Mouse (Mus musculus) liver, postnatal 0 days (tissue): Measurements from ENCODE around the gene Kcnj11. TPM values are rescaled to one million over a fixed set of nuclear protein-coding genes. Genes with fewer than 3 reads are reported as not detected.

Source experiments
- ATAC-seq: fragments of 200-750 bp; cut with Nextera tagmentation; 2 replicates; pipeline ENCODE4 v1.8.0; 2017; ENCODE audit warnings: mild to moderate bottlenecking, moderate library complexity
- DNase-seq: peaks from one replicate; pipeline ENCODE4 v3.0.0-alpha.2; 2016
- H3K27ac ChIP-seq: fragments of 300-500 bp; sonication (generic); 2 replicates; pipeline ENCODE4 v1.5.1; 2014; ENCODE audit warnings: antibody characterized with exemption, moderate library complexity, mild to moderate bottlenecking, low read depth
- H3K27me3 ChIP-seq: fragments of 300-500 bp; sonication (generic); 2 replicates; pipeline ENCODE4 v1.6.1; 2014; ENCODE audit warnings: low read length, control low read depth, mixed read lengths; ENCODE audit not compliant: insufficient read depth
- H3K36me3 ChIP-seq: fragments of 300-500 bp; sonication (generic); replicated peaks from 2 replicates; pipeline ENCODE4 v1.6.1; 2014; ENCODE audit warnings: mild to moderate bottlenecking, control low read depth, low read length, moderate library complexity, mixed read lengths; ENCODE audit not compliant: insufficient read depth
- H3K4me1 ChIP-seq: fragments of 300-500 bp; sonication (generic); 2 replicates; pipeline ENCODE4 v1.6.1; 2014; ENCODE audit warnings: antibody characterized with exemption, mild to moderate bottlenecking, control low read depth; ENCODE audit not compliant: insufficient read depth
- H3K4me2 ChIP-seq: fragments of 300-500 bp; sonication (generic); 2 replicates; pipeline ENCODE4 v1.6.1; 2014; ENCODE audit warnings: low read depth, mild to moderate bottlenecking, low read length, moderate library complexity, mixed read lengths
- H3K4me3 ChIP-seq: fragments of 300-500 bp; sonication (generic); 2 replicates; pipeline ENCODE4 v1.5.1; 2014; ENCODE audit warnings: low read depth, low read length
- H3K9ac ChIP-seq: fragments of 300-500 bp; sonication (generic); replicated peaks from 2 replicates; pipeline ENCODE4 v1.6.1; 2014; ENCODE audit warnings: mild to moderate bottlenecking, moderate library complexity
- H3K9me3 ChIP-seq: fragments of 300-500 bp; sonication (generic); 2 replicates; pipeline ENCODE4 v1.6.1; 2016; ENCODE audit warnings: mild to moderate bottlenecking, control low read depth, low read length, mixed read lengths
- CTCF ChIP-seq: sonication (generic); IDR thresholded peaks from 2 replicates; pipeline ENCODE4 v1.5.1; 2016; ENCODE audit warnings: antibody characterized with exemption, low read depth
- EP300 ChIP-seq: IDR thresholded peaks from 2 replicates; pipeline ENCODE4 v1.6.1; 2016; ENCODE audit warnings: antibody characterized with exemption, low read depth, mild to moderate bottlenecking
- WGBS: fragments of 180-500 bp; shearing (Covaris S2); extraction: QIAGEN DNeasy Blood & Tissue Kit; methylation state at CpG from one replicate; pipeline ENCODE4 v1.1.7; 2014; ENCODE audit not compliant: insufficient replicate concordance; 5-methylcytosine and 5-hydroxymethylcytosine counted together
- polyA plus RNA-seq: library from polyadenylated mRNA; unstranded; fragments of >200 nt; fragmentation: Nextera tagmentation; extraction: Ambion mirVana; gene quantifications from 2 replicates; pipeline ENCODE4 v1.2.1, GENCODE M21; 2015

Kcnj11 gene
- polyA plus RNA-seq, 1 experiment from 2014 or later, result not detected

DNA sequence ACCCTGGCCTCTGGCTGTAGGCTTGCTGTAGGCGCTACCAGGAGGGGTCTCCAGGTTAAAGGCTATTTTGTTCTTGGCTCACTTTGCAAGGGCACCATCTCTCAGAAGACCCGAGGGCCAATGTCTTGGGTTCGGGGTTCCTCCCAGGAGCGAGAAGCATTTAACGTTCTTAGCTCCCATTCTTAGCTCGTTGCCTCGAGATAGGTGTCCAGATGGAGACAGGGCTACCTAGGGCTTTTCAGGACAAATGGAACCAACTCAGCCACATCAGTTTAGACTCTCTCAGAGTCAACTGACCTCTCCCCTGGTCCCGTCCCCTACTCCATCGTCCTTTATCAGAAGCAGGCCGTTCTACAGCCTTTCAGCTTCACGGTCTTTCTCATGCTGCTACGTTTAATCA is 31.7 kb upstream of the Kcnj11 start:
- Histone ChIP-seq H3K9me3 (no peaks in the 10 kb centered on the region), H3K9ac (no peak overlapping the region), H3K27ac (no peak overlapping the region), H3K27me3 (no peaks in the 10 kb centered on the region), H3K4me1 (no peaks in the 10 kb centered on the region), H3K36me3 (no peaks in the 10 kb centered on the region), H3K4me2 (no peak overlapping the region), H3K4me3 (no peak overlapping the region)
- ATAC-seq, result no peak
- 83% methylated on average over 12 of the region's 12 CpGs for WGBS
- DNase-seq, result no peak
- TF ChIP-seq CTCF (no peak), EP300 (no peak)

DNA sequence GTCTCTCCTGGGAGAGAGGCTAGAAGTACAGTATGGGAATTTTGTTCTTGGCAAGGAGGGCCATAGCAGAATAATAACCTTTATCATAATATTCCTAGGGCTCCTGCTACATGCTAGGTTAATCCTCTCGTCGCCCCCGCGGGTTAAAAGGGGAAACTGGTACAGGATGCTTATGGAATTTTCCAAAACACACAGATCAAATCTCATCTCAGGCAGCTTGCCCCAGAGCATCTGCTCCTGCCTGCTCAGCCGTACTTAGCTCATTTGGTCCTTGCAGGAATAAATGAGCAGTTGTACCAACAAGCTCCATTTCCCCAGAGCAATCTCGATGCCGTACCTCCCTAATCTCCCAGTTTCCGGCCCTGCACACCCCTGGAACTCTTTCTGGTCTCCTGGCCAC is 31.2 kb upstream of the Kcnj11 start:
- H3K36me3 ChIP-seq, result no peaks in the 10 kb centered on the region

DNA sequence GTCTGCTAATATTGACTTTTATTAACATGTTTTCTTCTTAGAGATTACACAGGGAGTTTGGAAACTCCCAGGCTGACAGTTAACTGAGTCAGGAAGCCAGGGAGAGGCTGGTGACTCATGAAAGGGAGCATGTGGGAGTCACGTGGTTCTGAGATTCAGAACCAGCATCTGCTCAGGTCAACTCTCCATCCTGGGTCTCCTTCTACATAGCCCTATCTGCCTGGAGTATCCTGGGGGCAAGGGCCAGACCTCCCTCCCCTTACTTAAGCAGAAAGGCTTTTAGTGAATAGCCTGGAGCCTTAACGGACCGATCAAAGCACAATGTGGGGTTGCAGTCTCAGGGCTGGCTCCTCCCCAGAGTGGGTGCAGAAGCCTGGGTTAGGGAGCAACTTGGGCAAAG is 30.7 kb upstream of the Kcnj11 start:
- H3K36me3 ChIP-seq, result no peaks in the 10 kb centered on the region
- H3K27ac ChIP-seq, result no peak overlapping the region

More for the DNA sequence above, 31.2 kb upstream of the Kcnj11 start:
- H3K9me3 ChIP-seq, result no peaks in the 10 kb centered on the region
- TF ChIP-seq CTCF (no peak), EP300 (no peak)
- no peak overlapping the region for H3K4me2 ChIP-seq
- no peaks in the 10 kb centered on the region for H3K27me3 ChIP-seq
- no peaks in the 10 kb centered on the region for H3K4me1 ChIP-seq
- no peak overlapping the region for H3K4me3 ChIP-seq
- H3K9ac ChIP-seq, result no peak overlapping the region
- WGBS, result 74% methylated on average over 8 of the region's 8 CpGs
- ATAC-seq, result no peak
- H3K27ac ChIP-seq, result no peak overlapping the region
- no peak for DNase-seq

DNA sequence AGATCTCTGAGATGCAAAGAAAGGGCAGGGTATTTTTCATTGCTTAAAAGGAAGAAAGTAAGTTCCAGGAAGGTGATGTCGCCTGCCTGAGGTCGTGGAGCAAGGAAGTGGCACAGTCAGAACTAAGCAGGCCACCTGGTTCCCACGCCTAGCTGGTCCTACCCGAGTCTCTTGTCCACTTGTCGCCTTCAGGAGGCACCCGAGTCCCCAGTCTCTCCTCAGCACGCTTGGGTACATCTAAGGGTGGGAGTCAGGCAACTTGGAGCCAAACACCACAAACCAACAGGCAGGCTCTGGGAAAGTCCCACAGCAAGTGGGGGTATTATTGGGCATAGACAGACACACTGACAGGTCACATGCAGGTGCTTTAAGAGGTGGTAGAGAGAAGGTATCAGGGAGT is 30.2 kb upstream of the Kcnj11 start:
- TF ChIP-seq EP300 (no peak), CTCF (no peak)
- Histone ChIP-seq H3K9ac (no peak overlapping the region), H3K27me3 (no peaks in the 10 kb centered on the region), H3K4me3 (no peak overlapping the region), H3K4me1 (no peaks in the 10 kb centered on the region), H3K9me3 (no peaks in the 10 kb centered on the region), H3K36me3 (no peaks in the 10 kb centered on the region), H3K27ac (no peak overlapping the region), H3K4me2 (no peak overlapping the region)
- ATAC-seq (no peak), DNase-seq (no peak)
- WGBS, result 61% methylated on average over 7 of the region's 7 CpGs

More for the DNA sequence above, 30.7 kb upstream of the Kcnj11 start:
- H3K9ac ChIP-seq, result no peak overlapping the region
- TF ChIP-seq EP300 (no peak), CTCF (no peak)
- ATAC-seq, result no peak
- no peaks in the 10 kb centered on the region for H3K27me3 ChIP-seq
- H3K4me3 ChIP-seq, result no peak overlapping the region
- no peak overlapping the region for H3K4me2 ChIP-seq
- no peak for DNase-seq
- no peaks in the 10 kb centered on the region for H3K4me1 ChIP-seq
- 42% methylated on average over 3 of the region's 3 CpGs for WGBS
- H3K9me3 ChIP-seq, result no peaks in the 10 kb centered on the region

DNA sequence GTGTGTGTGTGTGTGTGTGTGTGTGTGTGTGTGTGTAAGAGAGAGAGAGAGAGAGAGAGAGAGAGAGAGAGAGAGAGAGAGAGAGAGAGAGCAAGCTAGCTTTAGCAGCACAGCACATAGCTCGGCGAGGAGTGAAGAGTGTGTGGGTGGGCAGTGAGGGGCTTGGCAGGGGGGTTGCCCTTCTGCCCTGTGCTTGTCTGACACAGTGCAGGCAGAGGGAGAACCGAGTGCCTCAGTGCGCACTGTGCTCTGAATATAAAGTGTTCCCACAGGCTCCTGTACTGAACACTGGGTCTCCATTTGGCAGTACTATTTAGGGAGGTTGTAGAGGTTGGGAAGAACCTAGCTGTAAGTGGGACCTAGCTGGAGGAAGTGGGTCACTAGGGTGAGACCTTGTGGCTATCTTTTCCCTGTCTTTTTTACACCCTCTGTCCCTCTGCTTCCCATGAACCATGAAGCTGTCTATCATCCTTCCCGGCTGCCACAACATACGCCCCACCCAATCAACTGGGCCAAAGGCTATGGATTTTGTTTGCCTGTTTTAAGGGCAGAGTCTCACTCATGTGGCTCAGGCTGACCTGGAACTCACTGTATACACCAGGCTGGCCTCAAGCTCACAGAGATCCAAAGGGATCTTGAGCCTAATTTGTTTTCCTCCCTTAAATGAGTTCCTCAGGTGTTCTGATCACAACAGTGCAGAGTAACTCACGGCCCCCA is 29.1 kb upstream of the Kcnj11 start:
- DNase-seq (peak; percentile 41), ATAC-seq (peak; percentile 94)
- Histone ChIP-seq H3K27ac (no peak overlapping the region), H3K4me3 (no peak overlapping the region), H3K9me3 (no peaks in the 10 kb centered on the region), H3K27me3 (no peaks in the 10 kb centered on the region), H3K36me3 (no peaks in the 10 kb centered on the region), H3K9ac (no peak overlapping the region), H3K4me1 (no peaks in the 10 kb centered on the region), H3K4me2 (no peak overlapping the region)
- TF ChIP-seq EP300 (no peak), CTCF (no peak)
- WGBS, result 52% methylated on average over 7 of the region's 7 CpGs

DNA sequence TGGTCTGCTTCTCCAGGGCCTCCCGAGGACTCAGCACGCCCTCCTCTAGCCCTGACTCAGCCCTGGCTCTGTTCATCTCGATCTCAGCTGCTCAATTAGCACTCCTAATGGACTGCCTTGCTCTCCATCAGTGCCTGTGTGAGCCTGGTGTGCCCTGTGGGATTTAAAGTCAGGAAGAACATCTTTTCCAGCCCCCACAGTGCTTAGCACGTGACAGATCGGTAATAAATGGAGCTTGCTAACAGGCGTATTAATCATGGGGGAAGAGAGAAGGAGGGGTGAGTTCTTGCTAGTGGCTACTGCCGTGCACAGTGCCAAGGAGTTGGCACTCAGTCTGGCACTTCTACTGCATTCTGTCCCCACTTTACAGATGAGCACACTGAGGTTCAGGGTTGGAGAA is 27.6 kb upstream of the Kcnj11 start:
- no peak for ATAC-seq
- WGBS, result 64% methylated on average over 7 of the region's 7 CpGs
- no peak for TF ChIP-seq CTCF
- no peak for TF ChIP-seq EP300

DNA sequence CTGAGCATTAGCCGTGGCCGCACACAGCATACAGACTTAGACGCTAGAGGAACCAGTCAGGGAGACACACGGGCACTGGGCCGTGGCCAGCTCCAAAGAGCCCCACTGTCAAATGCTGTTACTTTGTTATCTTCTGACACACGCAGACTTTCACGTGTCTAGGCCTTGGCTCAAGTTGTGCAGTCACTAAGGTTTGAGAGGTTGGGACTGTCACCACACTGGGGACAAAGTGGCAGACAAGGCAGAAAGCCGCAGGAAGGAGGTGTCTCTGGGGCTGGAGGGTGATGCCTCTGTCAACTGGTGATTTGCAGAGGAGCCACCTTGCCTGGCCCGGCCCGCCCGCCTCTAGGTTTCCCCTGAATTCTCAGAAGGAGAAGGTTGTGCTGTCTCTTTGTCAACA is 24.8 kb upstream of the Kcnj11 start:
- H3K4me2 ChIP-seq, result no peak overlapping the region
- TF ChIP-seq CTCF (no peak), EP300 (no peak)
- H3K27ac ChIP-seq, result no peak overlapping the region
- H3K27me3 ChIP-seq, result no peaks in the 10 kb centered on the region
- no peaks in the 10 kb centered on the region for H3K36me3 ChIP-seq
- DNase-seq (no peak), ATAC-seq (no peak)
- H3K4me3 ChIP-seq, result no peak overlapping the region
- H3K4me1 ChIP-seq, result no peaks in the 10 kb centered on the region
- 81% methylated on average over 11 of the region's 11 CpGs for WGBS
- H3K9me3 ChIP-seq, result no peaks in the 10 kb centered on the region
- H3K9ac ChIP-seq, result no peak overlapping the region

More for the DNA sequence above, 27.6 kb upstream of the Kcnj11 start:
- Histone ChIP-seq H3K9ac (no peak overlapping the region), H3K9me3 (no peaks in the 10 kb centered on the region), H3K4me2 (no peak overlapping the region), H3K27me3 (no peaks in the 10 kb centered on the region), H3K4me3 (no peak overlapping the region), H3K36me3 (no peaks in the 10 kb centered on the region), H3K27ac (no peak overlapping the region), H3K4me1 (no peaks in the 10 kb centered on the region)
- no peak for DNase-seq
